Mouse (Mus musculus): Measurements from ENCODE around the gene Myl6b.

- no peak for TF ChIP-seq CTCF (IDR thresholded peaks at IDR 0.05; ENCODE audit: insufficient read depth, low read depth, low read length)
- no peak for TF ChIP-seq POLR2A (IDR thresholded peaks at IDR 0.05; ENCODE audit: insufficient read depth, low read depth, low read length)
These were observed 5.7 kb downstream of the Myl6b start for GRCm38 (mm10) chr10:128492633-128493311.

All from olfactory bulb, adult 2 months (tissue).